Mouse (Mus musculus): ENCODE measurements at regions not wholly inside any gene's neighbourhood (a gene's known extent, or its start where the extent isn't known, plus 50 kb on each side); places are given as distances from the start of the nearest gene placed in this dataset.

- peak; percentile 88 for DNase-seq
These were observed 187.3 kb upstream of the Tas2r119 start for GRCm38 (mm10) chr15:31989593-31990290.

- peak; percentile 44 for DNase-seq
These were observed 179.1 kb upstream of the Tas2r119 start for GRCm38 (mm10) chr15:31997996-31998395.

- DNase-seq: peak; percentile 37
These were observed 177.5 kb upstream of the Tas2r119 start for GRCm38 (mm10) chr15:31999553-31999952.

GRCm38 (mm10) chr15:32002950-32003422 is 174.1 kb upstream of the Tas2r119 start:
- peak; percentile 94 for DNase-seq

- no peak for DNase-seq
These were observed 173.6 kb upstream of the Tas2r119 start for GRCm38 (mm10) chr15:32003489-32003888.

- DNase-seq: no peak
These were observed 171.1 kb upstream of the Tas2r119 start for GRCm38 (mm10) chr15:32005986-32006385.

GRCm38 (mm10) chr15:32009818-32010217 is 167.3 kb upstream of the Tas2r119 start:
- DNase-seq: peak; percentile 30

- peak; percentile 86 for DNase-seq
These were observed 165.0 kb upstream of the Tas2r119 start for GRCm38 (mm10) chr15:32012044-32012443.

GRCm38 (mm10) chr15:32012838-32013237 is 164.3 kb upstream of the Tas2r119 start:
- peak; percentile 24 for DNase-seq

GRCm38 (mm10) chr15:32015169-32015568 is 161.9 kb upstream of the Tas2r119 start:
- DNase-seq: peak; percentile 3

GRCm38 (mm10) chr15:32020323-32021008 is 156.6 kb upstream of the Tas2r119 start:
- DNase-seq: peak; percentile 31

GRCm38 (mm10) chr15:32021009-32021602 is 156.0 kb upstream of the Tas2r119 start:
- DNase-seq: no peak

- no peak for DNase-seq
These were observed 143.0 kb upstream of the Tas2r119 start for GRCm38 (mm10) chr15:32034091-32034490.

GRCm38 (mm10) chr15:32034790-32035189 is 142.3 kb upstream of the Tas2r119 start:
- no peak for DNase-seq

GRCm38 (mm10) chr15:32041764-32042163 is 135.3 kb upstream of the Tas2r119 start:
- DNase-seq: no peak

- DNase-seq: peak; percentile 98
These were observed 134.9 kb upstream of the Tas2r119 start for GRCm38 (mm10) chr15:32042173-32042572.

GRCm38 (mm10) chr15:32042589-32042988 is 134.5 kb upstream of the Tas2r119 start:
- DNase-seq: peak; percentile 97

- DNase-seq: no peak
These were observed 133.9 kb upstream of the Tas2r119 start for GRCm38 (mm10) chr15:32043207-32043606.

GRCm38 (mm10) chr15:32043670-32044069 is 133.4 kb upstream of the Tas2r119 start:
- peak; percentile 91 for DNase-seq

- DNase-seq: no peak
These were observed 128.3 kb upstream of the Tas2r119 start for GRCm38 (mm10) chr15:32048836-32049235.

GRCm38 (mm10) chr15:32061573-32061972 is 115.5 kb upstream of the Tas2r119 start:
- no peak for DNase-seq

GRCm38 (mm10) chr15:32082109-32082508 is 95.0 kb upstream of the Tas2r119 start:
- no peak for DNase-seq

- no peak for DNase-seq
These were observed 83.2 kb upstream of the Tas2r119 start for GRCm38 (mm10) chr15:32093889-32094288.

- no peak for DNase-seq
These were observed 81.5 kb upstream of the Tas2r119 start for GRCm38 (mm10) chr15:32095554-32095953.

Measured in heart, adult 11 months (tissue).